Mouse (Mus musculus): ENCODE data around the gene Scaper.

- TF ChIP-seq CTCF (IDR thresholded peaks at IDR 0.05; ENCODE audit: low read depth, low read length) (no peak), GATA1 (IDR thresholded peaks at IDR 0.05; ENCODE audit: borderline replicate concordance, low read length) (no peak), TAL1 (conservative IDR thresholded peaks at IDR 0.05; ENCODE audit: low read depth, low read length) (no peak)
Observed at GRCm38 (mm10) chr9:55544861-55545555, 392.9 kb downstream of the Scaper start.
